Comparison of ENCODE assay signal across 9 mouse cellular contexts in genomic region chr14:61971100-61972088, GRCm38 (mm10).
A peak's percentile ranks its signal among the peaks of the same experiment; 100 is the strongest.
DNase-seq lines count a peak whose midpoint lies in the region; ATAC-seq lines count a peak whose summit lies in the region.
"Had no signal": no experiment of that assay in that cellular context is flagged by ENCODE, and none has a peak within 500 bp of the region (broad histone marks: within the 10 kb centered on the region; RNA-seq: fewer than 3 reads in every experiment).

No protein-coding gene starts in this region.

- H3K27me3 ChIP-seq in embryonic facial prominence, embryonic 12.5 days = no peaks in the 10 kb centered on the region
- H3K27me3 ChIP-seq in embryonic facial prominence, embryonic 10.5 days (replicated peaks; ENCODE audit: low read depth, poor library complexity, severe bottlenecking) = no peaks in the 10 kb centered on the region
- H3K27me3 ChIP-seq in megakaryocyte, embryonic 14.5 days (replicated peaks) = peaks cover 6% of the 10 kb centered on the region

- DNase-seq in embryonic facial prominence, embryonic 10.5 days (ENCODE audit: low spot score) = no peak
- DNase-seq in kidney, postnatal 4 days = peak; percentile 25 to 54
- peak; percentile 56 for DNase-seq in thymus, postnatal 25 days
- no peak for DNase-seq in ovary, adult 18-20 months (ENCODE audit: low spot score)
- no peak for DNase-seq in ovary, postnatal 36 days (ENCODE audit: low spot score)

- no peak overlapping the region for H3K4me3 ChIP-seq in embryonic facial prominence, embryonic 12.5 days
- H3K4me3 ChIP-seq in embryonic facial prominence, embryonic 10.5 days = no peak overlapping the region
- 0 out of 2 replicates have a peak overlapping the region, but pooled peaks have one; percentile 17 for H3K4me3 ChIP-seq in brown adipose tissue, adult 24 weeks (ENCODE audit: insufficient read depth, low read depth, low read length)
- H3K4me3 ChIP-seq in megakaryocyte, embryonic 14.5 days (replicated peaks) = peak overlapping the region; percentile 84
- H3K4me3 ChIP-seq: myocyte had no signal

- no peaks in the 10 kb centered on the region for H3K36me3 ChIP-seq in embryonic facial prominence, embryonic 12.5 days
- H3K36me3 ChIP-seq in embryonic facial prominence, embryonic 10.5 days (replicated peaks) = no peaks in the 10 kb centered on the region
- H3K36me3 ChIP-seq in megakaryocyte, embryonic 14.5 days (replicated peaks; ENCODE audit: low read length) = no peaks in the 10 kb centered on the region

- no peak overlapping the region for H3K4me2 ChIP-seq in embryonic facial prominence, embryonic 12.5 days (replicated peaks)

- no peak overlapping the region for H3K9ac ChIP-seq in embryonic facial prominence, embryonic 12.5 days

- no peaks in the 10 kb centered on the region for H3K9me3 ChIP-seq in embryonic facial prominence, embryonic 12.5 days
- no peaks in the 10 kb centered on the region for H3K9me3 ChIP-seq in embryonic facial prominence, embryonic 10.5 days
- no peaks in the 10 kb centered on the region for H3K9me3 ChIP-seq in megakaryocyte, embryonic 14.5 days

- WGBS in embryonic facial prominence, embryonic 12.5 days = 74% methylated on average over 14 of the region's 14 CpGs
- 81% methylated on average over 14 of the region's 14 CpGs for WGBS in embryonic facial prominence, embryonic 10.5 days

- H3K27ac ChIP-seq in embryonic facial prominence, embryonic 12.5 days = peak overlapping the region; percentile 23; the same call in 1 of the 2 replicates
- H3K27ac ChIP-seq in embryonic facial prominence, embryonic 10.5 days (replicated peaks) = no peak overlapping the region
- H3K27ac ChIP-seq in brown adipose tissue, adult 24 weeks (replicated peaks; ENCODE audit: low read depth, low read length) = peak overlapping the region; percentile 88

- no peaks in the 10 kb centered on the region for H3K4me1 ChIP-seq in embryonic facial prominence, embryonic 12.5 days
- H3K4me1 ChIP-seq in embryonic facial prominence, embryonic 10.5 days = no peaks in the 10 kb centered on the region
- H3K4me1 ChIP-seq in brown adipose tissue, adult 24 weeks (ENCODE audit: control insufficient read depth, insufficient read depth, insufficient read length, low read length) = peaks cover 3% of the 10 kb centered on the region; the same call in 1 of the 2 replicates
- peaks cover 10% of the 10 kb centered on the region for H3K4me1 ChIP-seq in megakaryocyte, embryonic 14.5 days

- no peak for ATAC-seq in embryonic facial prominence, embryonic 12.5 days (ENCODE audit: insufficient number of reproducible peaks, insufficient read depth, low FRiP score, low TSS enrichment)

Comparison
In these comparisons a context has a peak if more than half of its experiments do, and no peak if none do; other contexts are left out.
1. H3K4me3 ChIP-seq: peak in brown adipose tissue, adult 24 weeks (single experiment) and megakaryocyte, embryonic 14.5 days (single experiment); none in embryonic facial prominence, embryonic 12.5 days (single experiment) and embryonic facial prominence, embryonic 10.5 days (single experiment).
2. DNase-seq: peak in kidney, postnatal 4 days (2 of 2) and thymus, postnatal 25 days (single experiment); none in embryonic facial prominence, embryonic 10.5 days (single experiment), ovary, adult 18-20 months (single experiment) and ovary, postnatal 36 days (single experiment).